Mouse (Mus musculus) R1 (cell line): ENCODE data around the gene Ccdc24.

ENCODE experiments used
- DNase-seq: peaks from one replicate; pipeline ENCODE4 v3.0.0-alpha.2; 2018; ENCODE audit warnings: low read depth, low spot score

The Ccdc24 gene

GRCm38 (mm10) chr4:117872471-117872886, at the start of gene Ccdc24:
TSS of gene Ccdc24 (minus strand) at chr4:117872557.
- peak; percentile 67 for DNase-seq

- no peak for DNase-seq
These were observed 49.0 kb upstream of the Ccdc24 start for GRCm38 (mm10) chr4:117921358-117921757.

GRCm38 (mm10) chr4:117918762-117919161, 46.4 kb upstream of the Ccdc24 start:
- DNase-seq: no peak

GRCm38 (mm10) chr4:117918261-117918660, 45.9 kb upstream of the Ccdc24 start:
- no peak for DNase-seq

DNA sequence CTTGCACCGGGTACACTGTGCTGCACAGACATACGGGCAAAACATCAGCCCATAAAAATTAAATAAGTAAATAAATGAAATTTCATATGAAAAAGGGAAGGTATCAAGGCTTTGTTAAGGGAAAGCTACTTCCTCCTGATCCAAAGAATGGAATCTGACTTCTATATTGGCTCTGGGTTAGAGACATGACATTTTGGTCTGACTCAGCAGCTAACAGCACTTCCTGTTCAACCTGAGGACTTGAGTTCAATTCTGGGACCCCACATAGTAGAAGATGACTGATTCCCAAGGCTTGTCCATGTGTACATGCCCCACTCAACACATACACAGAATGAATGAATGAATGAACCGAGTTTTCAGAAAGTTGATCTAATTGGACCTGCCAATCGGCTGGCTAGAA, 45.5 kb upstream of the Ccdc24 start:
- no peak for DNase-seq

- DNase-seq: no peak
These were observed 45.0 kb upstream of the Ccdc24 start for GRCm38 (mm10) chr4:117917402-117917801.

DNA sequence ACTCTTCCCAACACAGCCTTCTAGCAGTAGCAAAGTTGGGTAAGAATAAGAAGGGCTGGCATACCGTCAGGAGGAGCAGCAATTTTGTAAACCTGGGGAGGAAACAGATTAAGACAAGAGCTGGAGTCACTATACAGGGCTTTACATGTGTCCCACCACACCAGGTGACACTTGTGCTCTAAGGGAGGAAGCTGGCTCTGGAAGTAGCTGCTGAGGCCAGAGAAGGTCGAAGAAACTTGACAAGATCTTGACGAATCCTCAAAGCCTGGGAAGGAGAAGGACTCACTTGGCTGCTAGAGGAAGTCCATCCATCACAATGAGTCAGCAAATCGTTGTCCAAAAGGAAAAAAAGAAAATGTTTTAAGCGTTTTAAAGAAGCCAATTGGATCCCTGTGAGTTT, 44.0 kb upstream of the Ccdc24 start:
- no peak for DNase-seq

GRCm38 (mm10) chr4:117915489-117916105, 43.2 kb upstream of the Ccdc24 start:
- DNase-seq: peak; percentile 37

DNA sequence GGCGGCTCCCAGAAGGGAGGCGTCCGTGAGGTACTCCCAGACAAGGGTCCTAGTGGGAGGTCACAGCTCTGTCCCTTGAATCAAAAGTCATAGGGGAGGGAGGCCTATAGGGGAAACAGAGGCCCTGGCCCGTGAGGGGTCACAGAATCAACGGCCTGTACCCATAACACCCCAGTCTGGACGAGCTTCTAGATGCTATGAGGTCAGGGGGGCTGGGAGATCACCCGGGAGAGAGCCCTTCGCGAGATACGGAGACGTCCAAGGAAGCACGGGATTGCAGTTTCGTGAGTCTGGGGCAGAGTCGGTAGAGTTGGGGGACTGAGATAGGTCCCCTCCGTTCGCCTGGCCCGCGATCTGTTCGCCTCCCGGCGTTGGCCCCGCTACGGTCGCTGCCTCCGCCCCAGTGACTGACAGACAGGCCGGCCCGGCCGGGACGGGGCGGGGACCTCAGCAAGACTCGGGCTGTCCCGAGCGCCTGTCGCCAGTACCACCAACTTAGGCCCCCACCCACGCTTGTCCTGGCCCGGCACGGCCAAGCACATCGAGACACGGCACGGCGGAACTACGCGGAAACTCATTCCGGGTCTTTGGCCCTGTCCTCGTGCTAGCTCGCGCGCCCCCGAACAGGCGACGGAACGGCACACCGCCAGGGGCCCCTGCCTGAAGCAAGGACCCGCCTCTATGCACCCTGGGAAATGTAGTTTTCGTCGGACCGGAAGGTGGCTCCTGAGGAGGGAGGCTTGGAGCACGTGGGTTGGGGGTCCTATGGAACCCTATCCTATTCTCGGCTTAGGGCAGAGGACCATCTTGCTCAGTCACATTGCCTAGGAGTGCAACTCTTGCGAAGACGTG, 42.5 kb upstream of the Ccdc24 start, which contains the start of gene Ipo13:
Gene Ipo13 (minus strand): TSS at position 409 of the 852 bp plus-strand sequence.
- peak; percentile 96 for DNase-seq

DNA sequence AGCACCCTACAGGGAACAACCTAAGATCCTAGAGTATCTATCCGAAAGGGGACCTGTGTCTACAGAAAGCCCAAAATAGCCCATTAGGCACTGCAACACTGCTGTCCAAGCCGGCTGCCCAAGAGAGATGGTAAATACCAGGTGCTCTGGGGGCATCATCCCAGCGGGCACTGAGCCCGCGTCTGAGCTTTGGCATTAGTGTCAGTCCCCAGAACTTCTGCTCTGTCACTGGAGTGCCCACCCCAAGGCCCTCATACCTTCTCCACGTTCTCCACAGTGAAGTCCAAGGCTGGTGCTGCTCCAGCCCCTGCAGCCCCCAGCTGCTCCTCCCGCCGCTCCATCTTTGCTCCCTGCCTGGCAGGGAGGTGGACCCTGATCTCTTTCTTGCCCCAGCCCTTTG, 41.7 kb upstream of the Ccdc24 start:
- no peak for DNase-seq

GRCm38 (mm10) chr4:117913421-117913820, 41.1 kb upstream of the Ccdc24 start:
- DNase-seq: peak; percentile 60

GRCm38 (mm10) chr4:117912685-117913273, 40.4 kb upstream of the Ccdc24 start:
- DNase-seq: no peak

DNA sequence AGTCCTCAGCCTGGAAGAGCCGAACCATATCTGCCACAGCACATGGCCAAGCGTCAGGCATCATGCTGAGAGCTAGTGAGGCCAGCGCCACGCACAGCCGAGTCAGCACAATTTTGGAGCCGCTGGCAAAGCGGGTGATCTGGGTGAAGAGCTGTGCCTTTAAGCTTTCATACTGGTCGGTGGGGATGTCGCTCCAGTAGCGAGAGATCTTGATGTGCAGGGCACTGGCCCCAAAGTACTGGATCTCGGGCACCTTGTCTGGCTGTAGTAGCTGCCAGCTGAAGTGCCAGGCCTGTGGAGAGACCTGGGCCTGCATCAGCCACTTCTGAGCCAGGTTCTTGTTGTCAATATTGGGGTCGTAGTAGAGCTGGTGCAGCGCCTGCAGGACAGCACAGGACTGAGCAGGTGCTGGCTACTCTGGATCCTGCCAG, 39.8 kb upstream of the Ccdc24 start:
- no peak for DNase-seq

- no peak for DNase-seq
These were observed 36.6 kb upstream of the Ccdc24 start for GRCm38 (mm10) chr4:117908834-117909453.

- no peak for DNase-seq
These were observed 33.8 kb upstream of the Ccdc24 start for GRCm38 (mm10) chr4:117906196-117906595.

DNA sequence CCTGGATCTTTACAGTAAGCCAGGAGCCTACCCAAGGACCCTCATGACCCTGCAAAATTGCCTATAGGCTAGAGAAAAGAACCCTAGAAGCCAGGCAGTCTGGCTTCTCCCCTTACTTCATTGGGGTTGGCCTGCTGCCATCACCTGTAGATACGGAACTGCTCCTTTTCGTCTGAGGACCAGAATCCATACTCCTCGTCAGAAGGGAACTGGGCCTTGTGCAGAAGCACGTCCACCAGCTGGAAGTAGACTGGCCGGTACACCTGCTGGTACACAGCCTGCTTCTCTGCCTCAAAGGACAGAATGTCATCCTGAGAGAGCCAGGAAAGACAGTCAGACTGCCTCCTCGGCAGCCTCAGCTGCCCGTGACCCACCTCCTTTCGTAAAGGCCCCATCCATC, 32.4 kb upstream of the Ccdc24 start:
- DNase-seq: no peak

DNA sequence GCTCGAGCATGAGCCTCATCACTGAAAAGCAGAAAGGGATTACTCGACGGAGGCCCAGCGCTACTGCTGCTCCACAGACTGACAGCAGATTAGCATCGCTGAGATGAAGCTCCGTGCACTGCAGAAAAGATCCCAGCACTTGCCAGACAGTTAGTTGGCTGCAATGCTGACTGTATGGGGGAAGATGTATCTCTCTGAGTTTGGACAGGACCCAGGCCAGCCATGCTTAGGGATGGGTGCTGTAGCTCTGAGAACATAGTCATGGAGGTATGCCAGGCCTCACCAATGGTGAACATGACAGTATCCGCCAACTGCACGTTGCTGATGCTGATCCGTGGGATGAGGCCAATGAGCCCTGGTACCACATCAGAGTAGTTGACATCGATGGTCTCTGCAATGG, 31.7 kb upstream of the Ccdc24 start:
- no peak for DNase-seq

DNA sequence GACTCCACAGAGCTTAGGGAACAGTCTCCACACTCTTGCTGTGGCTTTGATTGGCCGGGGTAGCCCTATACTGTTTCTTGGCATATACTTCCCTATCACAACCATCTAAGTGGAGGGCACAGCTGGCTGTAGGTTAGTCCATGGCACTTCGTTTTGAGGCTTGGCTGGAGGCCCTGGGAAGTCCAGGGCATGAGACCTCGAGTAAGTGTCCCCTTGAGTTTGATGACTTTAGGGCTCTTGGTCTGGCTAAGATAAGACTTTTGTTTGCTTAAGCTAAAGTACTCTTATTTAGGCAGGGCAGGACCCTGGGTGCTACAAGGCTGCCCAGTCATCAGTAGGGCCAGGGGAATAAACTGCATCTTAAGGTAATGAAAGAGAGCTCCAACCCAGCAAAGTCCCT, 25.8 kb upstream of the Ccdc24 start:
- DNase-seq: no peak

DNA sequence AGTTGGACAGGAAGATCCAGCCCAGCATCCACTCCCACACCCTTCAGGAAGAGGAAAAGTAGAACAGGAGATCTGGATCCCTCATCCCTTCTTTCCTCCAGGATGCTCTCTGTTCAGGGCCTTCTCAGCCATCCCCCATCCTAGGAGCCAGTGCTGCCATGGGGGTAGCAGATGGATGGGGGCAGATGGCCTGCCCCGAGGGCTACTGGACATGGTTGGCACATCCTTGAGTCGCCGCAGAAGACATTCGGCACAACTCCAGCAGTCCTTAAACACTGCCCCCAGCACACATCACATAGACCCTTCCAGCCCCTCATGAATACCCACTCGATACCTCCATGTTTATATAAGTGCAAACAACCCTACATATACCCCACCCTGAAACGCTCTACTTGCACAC, 23.7 kb upstream of the Ccdc24 start:
- DNase-seq: no peak

GRCm38 (mm10) chr4:117895339-117895738, 23.0 kb upstream of the Ccdc24 start:
- DNase-seq: no peak

GRCm38 (mm10) chr4:117894601-117895000, 22.2 kb upstream of the Ccdc24 start:
- no peak for DNase-seq

DNA sequence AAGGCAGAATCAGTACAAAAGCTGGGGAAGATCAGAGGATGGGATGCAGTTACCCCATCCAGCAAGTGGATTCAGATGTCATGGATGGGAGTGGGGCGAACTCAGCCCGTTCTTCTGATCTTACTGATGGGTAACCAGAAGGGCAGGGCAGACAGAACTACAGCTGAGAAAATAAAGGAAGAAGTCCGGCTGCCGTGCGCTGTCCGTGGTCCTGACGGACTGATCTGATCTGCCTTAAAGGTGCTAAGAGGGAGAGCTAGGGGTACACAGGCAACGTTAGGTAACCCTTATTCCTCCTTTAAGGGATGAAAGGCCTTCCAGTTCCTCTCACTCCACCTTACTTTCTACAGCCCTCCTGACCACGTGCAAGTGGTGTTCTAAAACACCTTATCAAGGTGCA, 21.0 kb upstream of the Ccdc24 start:
- DNase-seq: peak; percentile 66
